Mouse (Mus musculus): Measurements from ENCODE around the gene Echdc1.

GRCm38 (mm10) chr10:29352575-29352974, 39.6 kb downstream of the Echdc1 start:
- no peak for TF ChIP-seq POLR2A (IDR thresholded peaks at IDR 0.05; ENCODE audit: extremely low read depth, insufficient read depth, low read length)
- TF ChIP-seq CTCF (IDR thresholded peaks at IDR 0.05; ENCODE audit: extremely low read depth, insufficient read depth, low read length) = no peak

All from cortical plate, adult 2 months (tissue).